Mouse (Mus musculus) liver, adult 2 months (tissue): ENCODE results near the gene Ece1.

Experiments
- CTCF ChIP-seq: fragments of 200-500 bp; IDR thresholded peaks from 2 replicates; pipeline ENCODE4 v1.5.1; 2011; ENCODE audit warnings: low read depth, low read length, control low read depth
- POLR2A ChIP-seq: fragments of 200-500 bp; IDR thresholded peaks from 2 replicates; pipeline ENCODE4 v1.6.1; 2011; ENCODE audit warnings: low read length, control low read depth; ENCODE audit not compliant: insufficient read depth; ENCODE audit errors: extremely low read depth

DNA sequence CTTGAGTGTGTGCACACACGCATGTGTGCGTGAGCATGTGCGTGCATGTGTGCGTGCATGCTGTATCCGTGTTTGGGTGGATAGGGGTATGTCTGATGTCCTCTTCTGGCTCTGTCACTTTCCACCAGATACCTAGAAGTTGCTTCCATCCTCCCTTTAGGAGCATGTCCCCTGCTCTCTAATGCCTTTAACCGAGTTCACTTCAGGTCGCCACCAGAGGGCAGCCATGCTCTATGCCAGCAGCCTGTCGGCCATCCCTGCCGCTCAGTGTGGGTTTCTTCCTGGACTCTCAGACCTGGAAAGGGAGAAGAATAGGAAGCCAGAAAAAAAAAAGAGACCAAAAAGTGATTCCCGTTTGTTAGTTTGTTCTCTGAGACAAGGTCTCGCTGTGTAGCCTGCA lies 17.4 kb upstream of the Ece1 start:
- peak; percentile 98 for TF ChIP-seq CTCF
- no peak for TF ChIP-seq POLR2A
